Mouse (Mus musculus) brain, embryonic 18.5 days (tissue): ENCODE data around the gene Zfp334.

ENCODE experiments used
- DNase-seq: peaks from one replicate; pipeline ENCODE4 v3.0.0-alpha.2; 2012; ENCODE audit warnings: low read depth, low spot score

The Zfp334 gene

GRCm38 (mm10) chr2:165387844-165388495, at the start of gene Zfp334:
Zfp334 (minus strand) TSS chr2:165388259.
- peak; percentile 92 for DNase-seq

GRCm38 (mm10) chr2:165428694-165429093, 40.6 kb upstream of the Zfp334 start:
- no peak for DNase-seq

- DNase-seq: no peak
Observed at GRCm38 (mm10) chr2:165420195-165420594, 32.1 kb upstream of the Zfp334 start.

GRCm38 (mm10) chr2:165419670-165420111, 31.6 kb upstream of the Zfp334 start:
- DNase-seq: peak; percentile 28

GRCm38 (mm10) chr2:165418577-165418976, 30.5 kb upstream of the Zfp334 start:
- DNase-seq: no peak

GRCm38 (mm10) chr2:165417291-165417690, 29.2 kb upstream of the Zfp334 start:
- peak; percentile 42 for DNase-seq

GRCm38 (mm10) chr2:165415795-165416194, 27.7 kb upstream of the Zfp334 start:
- DNase-seq: no peak

GRCm38 (mm10) chr2:165415141-165415721, 27.2 kb upstream of the Zfp334 start:
- no peak for DNase-seq

- no peak for DNase-seq
Observed at GRCm38 (mm10) chr2:165414321-165414720, 26.3 kb upstream of the Zfp334 start.

- no peak for DNase-seq
Observed at GRCm38 (mm10) chr2:165413884-165414283, 25.8 kb upstream of the Zfp334 start.

- no peak for DNase-seq
Observed at GRCm38 (mm10) chr2:165407700-165408301, 19.7 kb upstream of the Zfp334 start.

- no peak for DNase-seq
Observed at GRCm38 (mm10) chr2:165405351-165405750, 17.3 kb upstream of the Zfp334 start.

GRCm38 (mm10) chr2:165404951-165405350, 16.9 kb upstream of the Zfp334 start:
- DNase-seq: no peak

GRCm38 (mm10) chr2:165398164-165398785, 10.2 kb upstream of the Zfp334 start:
- no peak for DNase-seq

GRCm38 (mm10) chr2:165397502-165398163, 9.6 kb upstream of the Zfp334 start:
- no peak for DNase-seq

- DNase-seq: no peak
Observed at GRCm38 (mm10) chr2:165396831-165397501, 8.9 kb upstream of the Zfp334 start.

- DNase-seq: no peak
Observed at GRCm38 (mm10) chr2:165392156-165392555, 4.1 kb upstream of the Zfp334 start.

- no peak for DNase-seq
Observed at GRCm38 (mm10) chr2:165391561-165391960, 3.5 kb upstream of the Zfp334 start.

- no peak for DNase-seq
Observed at GRCm38 (mm10) chr2:165389299-165389952, 1.4 kb upstream of the Zfp334 start.

- DNase-seq: no peak
Observed at GRCm38 (mm10) chr2:165387370-165387769, 689 bp downstream of the Zfp334 start.

GRCm38 (mm10) chr2:165380050-165380449, 8.0 kb downstream of the Zfp334 start:
- no peak for DNase-seq
